Mouse (Mus musculus) gastrocnemius, postnatal 10 days (tissue): ENCODE data around the gene Slc22a7. TPM values are rescaled to one million over a fixed set of nuclear protein-coding genes. Genes with fewer than 3 reads are reported as not detected.

ENCODE experiments used
- DNase-seq: peaks from one replicate; pipeline ENCODE4 v3.0.0; 2021; ENCODE audit warnings: mixed read lengths
- total RNA-seq, 2 experiments: library from RNA; stranded (reverse); gene quantifications; 2 replicates each; pipeline ENCODE4 v1.2.3; 2021

Gene Slc22a7
- total RNA-seq, 2 experiments from 2014 or later, result 0.36 TPM; not detected in 1

DNA sequence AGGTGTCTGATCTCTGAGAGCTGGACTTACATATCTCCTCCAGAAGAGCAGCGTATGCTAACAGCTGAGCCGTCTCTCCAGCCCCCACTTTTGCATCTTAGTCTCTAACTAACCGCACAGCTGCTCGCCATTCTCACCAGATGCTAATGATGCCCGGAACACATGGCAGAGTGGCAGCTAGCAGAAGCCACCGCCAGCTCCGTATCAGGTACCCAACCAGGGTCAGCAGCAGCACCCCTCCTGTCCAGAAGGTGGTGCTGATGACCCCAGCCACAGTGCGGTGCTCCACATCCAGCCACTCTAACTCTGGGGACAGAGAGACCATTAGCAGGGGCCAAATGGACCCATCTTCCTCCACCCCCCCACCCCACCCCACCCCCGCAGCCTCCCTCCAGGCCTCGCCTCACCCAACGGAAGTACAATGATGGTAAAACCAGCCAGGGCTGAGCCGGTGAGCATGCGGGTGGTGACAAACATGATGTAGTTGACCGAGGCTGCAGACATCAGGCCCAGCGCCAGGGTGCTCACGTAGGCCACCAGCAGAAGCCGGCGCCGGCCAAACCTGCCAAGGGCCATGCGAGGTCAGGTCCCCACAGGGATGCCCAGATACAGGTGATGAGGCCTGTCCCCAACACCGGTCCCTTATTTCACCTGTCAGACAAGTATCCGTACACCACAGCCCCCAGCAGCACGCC is 1.4 kb downstream of the Slc22a7 start:
- DNase-seq, result peak; percentile 49

DNA sequence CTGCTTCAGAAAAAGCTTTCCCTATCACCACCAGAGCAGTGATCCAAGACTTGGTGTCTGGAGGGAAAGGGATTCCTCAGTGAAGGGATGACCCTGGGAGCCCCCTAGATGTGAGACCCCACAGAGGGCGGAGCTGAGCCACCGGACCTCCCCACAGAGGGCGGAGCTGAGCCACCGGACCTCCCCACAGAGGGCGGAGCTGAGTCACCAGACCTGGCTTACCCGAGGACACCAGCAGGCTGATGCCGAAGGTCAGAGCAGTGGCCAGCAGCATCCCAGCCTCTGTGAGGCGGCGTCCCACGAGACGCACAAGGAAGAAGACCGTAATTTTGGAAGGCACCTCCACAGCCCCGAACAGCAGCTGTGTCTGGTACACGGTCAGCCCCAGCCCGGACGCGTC is 4.6 kb downstream of the Slc22a7 start:
- DNase-seq, result no peak

DNA sequence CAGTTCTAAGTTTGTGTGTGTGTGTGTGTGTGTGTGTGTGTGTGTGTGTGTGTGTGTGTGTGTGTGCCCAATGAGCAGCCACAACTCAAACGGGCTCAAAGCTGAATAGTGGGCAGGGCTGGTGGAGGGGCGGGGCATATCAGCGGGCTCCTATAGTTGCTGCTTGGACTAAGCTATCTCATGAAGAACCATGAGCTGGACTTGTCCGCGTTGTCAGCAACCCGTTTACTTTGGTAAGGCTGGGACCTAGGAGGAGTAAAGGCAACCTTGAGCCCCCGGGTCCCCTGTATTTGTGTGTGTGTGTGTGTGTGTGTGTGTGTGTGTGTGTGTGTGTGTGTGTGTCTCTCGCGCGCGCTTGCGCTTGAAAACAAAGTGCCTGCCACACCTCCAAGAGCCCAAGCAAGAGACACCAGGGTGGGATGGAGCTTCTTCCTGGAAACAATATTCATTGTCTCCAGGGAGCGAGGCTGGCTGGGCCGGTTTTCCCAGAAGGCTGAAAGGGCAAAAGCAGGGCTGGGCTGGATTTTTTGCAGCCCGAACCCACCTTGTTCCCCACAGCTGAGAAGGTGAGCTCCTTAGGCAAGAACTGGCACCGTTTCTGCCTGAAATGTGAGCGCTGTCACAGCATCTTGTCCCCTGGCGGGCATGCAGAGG is 9.4 kb downstream of the Slc22a7 start, which contains the start of gene Crip3:
Gene Crip3 (plus strand): TSS at position 166 of the 654 bp plus-strand sequence.
- no peak for DNase-seq

DNA sequence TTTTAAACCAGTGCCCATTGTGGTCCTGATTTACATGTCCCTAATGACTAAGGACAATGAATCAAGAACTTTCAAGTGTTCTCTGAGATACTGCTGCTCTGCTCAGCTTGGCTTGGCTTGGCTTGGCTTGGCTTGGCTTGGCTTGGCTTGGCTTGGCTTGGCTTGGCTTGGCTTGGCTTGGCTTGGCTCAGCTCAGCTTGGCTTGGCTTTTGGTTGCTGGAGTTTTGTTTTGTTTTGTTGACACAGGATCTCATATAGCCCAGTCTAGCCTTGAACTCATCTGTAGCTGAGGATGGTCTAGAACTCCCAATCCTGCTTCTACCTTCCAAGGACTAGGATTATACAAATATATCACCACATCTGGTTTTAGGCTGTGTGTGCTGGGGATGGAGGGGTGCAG is 11.8 kb downstream of the Slc22a7 start:
- no peak for DNase-seq

DNA sequence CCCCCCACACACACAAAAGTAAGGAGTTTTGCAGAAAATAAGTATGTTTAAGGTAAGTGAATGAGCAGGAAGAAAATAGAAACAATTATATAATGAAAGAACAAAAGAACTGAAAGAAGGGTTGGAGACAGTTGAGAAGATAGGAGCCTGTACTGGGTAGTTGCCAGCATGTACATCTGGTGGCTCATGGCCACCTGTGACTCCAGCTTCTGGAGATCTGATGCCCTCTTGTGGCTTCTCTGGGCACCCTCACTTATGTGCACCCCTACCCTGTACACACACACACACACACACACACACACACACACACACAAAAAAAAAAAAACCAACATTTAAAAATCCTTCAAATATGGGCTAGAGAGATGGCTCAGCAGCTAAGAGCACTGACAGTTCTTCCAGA is 18.5 kb downstream of the Slc22a7 start:
- no peak for DNase-seq

DNA sequence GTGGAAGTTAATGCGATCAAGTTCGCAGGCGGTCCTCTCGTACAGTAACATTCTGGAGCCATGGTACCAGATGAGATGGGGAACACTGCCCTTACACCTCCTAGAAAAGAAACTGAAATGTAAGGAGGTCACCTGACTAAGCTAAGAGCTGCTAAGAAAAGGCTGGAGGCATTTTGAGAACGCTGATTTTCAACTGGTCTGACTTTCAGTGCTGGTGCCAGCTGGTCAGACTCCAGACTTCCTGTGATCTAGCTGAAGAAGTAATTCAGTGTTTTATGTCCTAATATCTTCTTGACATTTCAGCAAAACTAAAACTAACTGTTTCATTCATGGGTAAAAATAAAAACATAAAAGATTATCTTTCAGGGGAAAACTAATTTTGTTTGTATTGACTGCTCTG is 19.6 kb downstream of the Slc22a7 start:
- peak; percentile 33 for DNase-seq

DNA sequence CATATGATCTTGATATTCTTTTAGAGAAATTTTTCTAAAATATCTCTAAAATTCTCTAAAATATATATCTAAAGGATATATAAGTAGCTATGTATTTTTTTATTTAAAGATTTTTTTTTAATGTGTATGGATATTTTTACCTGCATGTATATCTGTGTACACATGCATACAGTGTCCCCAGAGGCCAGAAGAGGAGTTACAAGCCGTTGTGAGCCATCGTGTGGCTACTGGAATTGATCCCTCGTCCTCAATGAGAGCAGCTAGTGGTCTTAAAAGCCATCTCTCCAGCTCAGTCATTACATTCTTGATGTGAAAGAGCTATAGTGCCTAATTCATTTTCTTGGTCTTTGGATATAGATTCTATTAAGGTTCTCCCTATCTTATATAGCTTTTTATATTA is 29.8 kb downstream of the Slc22a7 start:
- DNase-seq, result no peak

DNA sequence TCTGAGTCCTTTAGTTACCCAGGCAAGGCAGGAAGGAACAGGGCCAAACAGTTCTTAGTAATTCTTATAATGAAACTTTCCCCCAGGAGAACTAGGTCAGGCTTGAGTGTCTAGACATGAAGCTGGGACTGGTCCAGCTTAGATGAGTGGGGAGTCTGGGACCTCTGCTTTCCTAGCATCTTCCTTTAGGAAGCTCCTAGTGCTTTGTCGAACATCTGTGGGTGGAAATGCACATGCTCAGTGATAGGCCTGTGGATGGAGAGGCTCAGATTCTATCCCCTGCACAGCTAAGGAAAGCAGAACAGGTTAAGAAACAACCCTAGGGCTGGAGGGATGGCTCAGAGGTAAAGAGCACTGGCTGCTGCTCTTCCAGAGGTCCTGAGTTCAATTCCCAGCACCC is 43.6 kb downstream of the Slc22a7 start:
- no peak for DNase-seq

DNA sequence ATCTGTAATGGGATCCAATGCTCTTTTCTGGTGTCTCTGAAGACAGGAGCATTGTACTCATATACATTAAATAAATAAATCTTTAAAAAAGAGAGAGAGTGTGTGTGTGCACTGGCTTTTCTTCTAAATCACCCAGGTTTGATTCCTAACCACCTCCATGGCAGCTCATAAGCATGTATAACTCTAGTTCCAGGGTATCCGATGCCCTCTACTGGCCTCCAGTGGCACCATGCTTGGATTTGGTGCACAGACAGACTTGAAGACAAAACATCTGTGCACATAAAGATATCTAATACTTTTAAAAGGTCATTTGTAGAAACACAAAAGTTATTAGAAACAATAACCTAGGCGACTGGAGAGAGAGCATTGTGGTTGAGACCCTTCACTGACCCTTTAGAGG is 45.2 kb downstream of the Slc22a7 start:
- no peak for DNase-seq

DNA sequence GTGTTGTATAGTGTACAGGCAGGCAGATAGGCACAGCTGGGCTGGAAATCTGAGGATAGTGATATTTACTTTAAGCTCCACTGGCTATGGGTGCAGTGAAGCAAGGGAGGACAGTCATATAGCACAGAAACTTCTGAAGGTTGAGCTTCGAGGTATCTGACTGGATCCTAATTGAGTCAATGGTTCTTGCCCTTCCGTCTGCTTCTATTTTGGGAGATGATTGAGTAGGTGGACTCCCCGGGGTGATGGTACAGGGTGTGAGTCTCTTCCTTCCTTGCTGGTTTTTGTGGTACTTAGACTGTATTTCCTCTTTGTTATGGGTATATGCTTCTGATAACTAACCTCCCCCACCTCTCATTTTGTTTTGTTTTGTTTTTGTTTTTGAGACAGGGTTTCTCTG is 50.1 kb downstream of the Slc22a7 start:
- DNase-seq, result no peak

DNA sequence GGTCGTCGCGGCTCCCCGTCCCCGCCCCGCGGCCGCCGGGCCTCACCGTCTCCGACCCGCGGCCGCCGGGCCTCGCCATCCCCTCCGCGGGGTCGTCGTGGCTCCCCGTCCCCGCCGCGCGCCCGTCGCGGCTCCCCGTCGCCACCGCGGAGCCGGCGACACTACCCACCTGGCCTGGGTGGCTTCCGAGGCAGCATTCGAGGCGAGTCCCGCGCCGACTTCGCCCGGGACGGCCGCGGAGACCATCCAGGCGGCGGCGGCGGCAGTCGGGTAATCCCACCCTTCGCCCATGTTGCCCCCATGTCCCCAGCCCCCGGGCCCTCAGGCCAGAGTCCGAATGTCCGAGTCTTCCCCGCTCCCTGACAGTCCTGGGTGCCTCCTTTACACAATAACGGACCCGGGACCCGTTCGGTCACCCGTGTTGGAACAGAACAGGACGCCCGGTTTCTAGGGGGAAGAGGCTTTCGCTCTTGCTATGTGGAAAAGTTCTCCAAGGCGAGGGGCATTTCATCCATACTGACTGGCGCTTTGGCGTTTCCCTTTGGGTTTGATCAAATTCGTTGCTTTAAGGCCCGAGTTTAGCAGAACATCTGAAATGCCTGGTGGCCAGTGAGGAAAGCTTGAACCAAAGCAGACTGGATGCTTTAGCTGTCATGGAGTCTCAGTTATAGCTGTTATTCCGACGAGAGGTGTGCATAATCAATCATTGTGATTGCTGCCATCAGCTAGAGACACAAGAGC is 54.0 kb downstream of the Slc22a7 start:
- DNase-seq, result peak; percentile 45

DNA sequence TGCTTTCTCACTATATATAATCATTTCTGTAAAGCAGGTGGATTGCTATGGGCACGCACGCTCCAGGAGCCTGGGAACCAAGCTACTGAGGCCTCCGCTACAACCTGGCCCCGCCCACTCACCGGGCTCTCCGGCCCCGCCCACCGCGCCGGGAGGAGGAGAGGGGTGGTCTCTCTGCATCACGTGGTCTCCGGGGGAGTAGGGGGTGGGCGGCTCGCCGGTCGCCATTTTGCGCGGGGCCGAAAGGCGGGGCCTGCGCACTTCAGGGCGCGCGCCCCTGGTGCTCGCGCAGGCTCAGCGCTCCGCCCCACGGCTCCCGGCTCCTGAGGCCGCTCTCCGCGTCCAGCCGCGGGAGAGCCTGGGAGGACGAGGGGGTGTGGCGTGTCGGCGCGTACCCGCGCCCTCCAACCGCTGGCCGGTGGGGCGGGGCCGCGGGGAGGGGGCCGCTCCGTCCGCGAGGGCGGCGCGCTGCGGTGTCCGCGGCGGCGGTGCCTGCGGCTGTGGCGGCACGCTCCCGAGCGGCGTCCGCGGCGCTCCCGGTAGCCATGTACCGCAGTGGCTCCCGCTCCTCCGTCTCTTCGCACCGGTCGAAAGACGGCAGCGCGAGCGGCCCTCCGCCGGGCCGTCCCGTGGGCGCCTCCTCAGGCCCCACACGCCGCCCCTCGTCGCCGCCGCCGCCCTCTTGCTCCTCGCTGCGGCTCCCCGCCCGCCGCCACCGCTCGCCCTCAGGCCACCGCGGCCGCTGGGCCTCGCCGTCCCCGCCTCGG is 54.8 kb downstream of the Slc22a7 start, which contains the start of gene Zfp318:
Gene Zfp318 (plus strand): TSS at position 438 of the 767 bp plus-strand sequence.
- peak; percentile 97 for DNase-seq

Other genes with a start within 250 kb of the Slc22a7 start
- gene Polh, start 235.8 kb downstream of the Slc22a7 start, total RNA-seq, result 10 to 100 TPM; 13.7 to 14.9 TPM
- gene Xpo5, start 235.7 kb downstream of the Slc22a7 start, total RNA-seq, result 10 to 100 TPM; 15.8 to 18.8 TPM
- gene Polr1c, start 190.4 kb downstream of the Slc22a7 start, total RNA-seq, result 10 to 100 TPM; 18.5 to 21.8 TPM
- gene Yipf3, start 190.4 kb downstream of the Slc22a7 start, total RNA-seq, result 10 to 100 TPM; 53.6 to 66.6 TPM
- under 1 TPM; 0.54 to 0.79 TPM for gene Lrrc73, start 184.9 kb downstream of the Slc22a7 start, total RNA-seq
- 10 to 100 TPM; 42.3 to 64.0 TPM for gene Tjap1, start 155.4 kb downstream of the Slc22a7 start, total RNA-seq
- gene Dlk2, start 141.0 kb downstream of the Slc22a7 start, total RNA-seq, result under 1 TPM; 0.35 to 0.79 TPM
- gene Abcc10, start 110.1 kb downstream of the Slc22a7 start, total RNA-seq, result 1 to 10 TPM; 3.5 to 4.2 TPM
- 10 to 100 TPM; 17.5 to 24.1 TPM for gene Zfp318, start 54.7 kb downstream of the Slc22a7 start, total RNA-seq
- 1 to 10 TPM; 1.9 to 2.0 TPM for gene Crip3, start 9.5 kb downstream of the Slc22a7 start, total RNA-seq
- 1 to 10 TPM; 3.9 to 4.5 TPM for gene Ttbk1, start 49.2 kb upstream of the Slc22a7 start, total RNA-seq
- 1 to 10 TPM; 4.9 to 5.2 TPM for gene Dnph1, start 58.3 kb upstream of the Slc22a7 start, total RNA-seq
- gene Cul9, start 107.9 kb upstream of the Slc22a7 start, total RNA-seq, result 10 to 100 TPM; 11.3 to 11.5 TPM
- 10 to 100 TPM; 66.9 to 75.5 TPM for gene Srf, start 117.7 kb upstream of the Slc22a7 start, total RNA-seq
- 10 to 100 TPM; 12.6 to 19.3 TPM for gene Ptk7, start 191.0 kb upstream of the Slc22a7 start, total RNA-seq
- 10 to 100 TPM; 18.7 to 19.5 TPM for gene Klc4, start 207.6 kb upstream of the Slc22a7 start, total RNA-seq
- 100 to 1,000 TPM; 101 to 117 TPM for gene Mrpl2, start 207.8 kb upstream of the Slc22a7 start, total RNA-seq
- 10 to 100 TPM; 39.8 to 50.5 TPM for gene Cul7, start 211.9 kb upstream of the Slc22a7 start, total RNA-seq
- gene Rrp36, start 235.9 kb upstream of the Slc22a7 start, total RNA-seq, result 10 to 100 TPM; 12.8 to 18.2 TPM
- 10 to 100 TPM; 70.0 to 81.0 TPM for gene Mea1, start 240.3 kb upstream of the Slc22a7 start, total RNA-seq
- 100 to 1,000 TPM; 183 to 187 TPM for gene Klhdc3, start 242.5 kb upstream of the Slc22a7 start, total RNA-seq